Mouse (Mus musculus): ENCODE data around the gene Sigirr.

DNA sequence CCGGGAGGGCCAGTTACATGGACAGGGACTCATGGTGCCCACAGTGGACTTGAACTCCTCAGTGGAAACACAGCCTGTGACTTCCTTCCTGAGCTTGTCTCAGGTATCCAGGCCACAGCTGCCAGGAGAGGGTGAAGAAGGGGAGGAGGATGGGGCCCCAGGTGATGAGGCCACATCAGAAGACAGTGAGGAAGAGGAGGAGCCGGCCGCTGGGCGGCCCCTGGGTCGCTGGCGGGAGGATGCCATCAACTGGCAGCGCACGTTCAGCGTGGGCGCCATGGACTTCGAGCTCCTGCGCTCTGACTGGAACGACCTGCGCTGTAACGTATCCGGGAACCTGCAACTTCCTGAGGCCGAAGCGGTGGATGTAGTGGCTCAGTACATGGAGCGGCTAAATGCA, 32.0 kb downstream of the Sigirr start:
- TF ChIP-seq CTCF (IDR thresholded peaks at IDR 0.05; ENCODE audit: low read depth) (no peak), EP300 (optimal IDR thresholded peaks at IDR 0.05) (no peak)

Measured in stomach, postnatal 0 days (tissue).